Mouse (Mus musculus) activated CD4-positive, CD25-positive, alpha-beta regulatory T cell, adult 4 months (primary cell): ENCODE results near the gene Raver1. TPM values are rescaled to one million over a fixed set of nuclear protein-coding genes. Genes with fewer than 3 reads are reported as not detected.

ENCODE experiments used
- ATAC-seq: one replicate; pipeline ENCODE4 v1.8.0; 2017
- polyA plus RNA-seq, 2 experiments: library from polyadenylated mRNA; unstranded; fragments of 100-300 nt; shearing (Covaris generic); gene quantifications; one replicate each; pipeline ENCODE4 v1.2.1; 2017

Gene Raver1
- polyA plus RNA-seq, 2 experiments from 2014 or later = 22.8 to 25.1 TPM

DNA sequence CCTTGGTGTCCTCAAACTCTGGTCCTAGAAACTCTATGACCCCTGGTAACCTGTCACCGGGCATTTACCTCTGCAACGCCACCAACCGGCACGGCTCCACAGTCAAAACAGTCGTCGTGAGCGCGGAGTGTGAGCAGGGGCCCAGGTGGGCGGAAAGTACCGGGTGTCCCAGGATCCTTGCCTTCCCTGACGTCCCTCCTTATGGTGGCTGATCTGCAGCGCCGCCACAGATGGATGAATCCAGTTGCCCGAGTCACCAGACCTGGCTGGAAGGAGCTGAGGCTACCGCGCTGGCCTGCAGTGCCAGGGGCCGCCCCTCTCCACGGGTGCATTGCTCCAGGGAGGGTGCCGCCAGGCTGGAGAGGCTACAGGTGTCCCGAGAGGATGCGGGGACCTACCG, 55.1 kb downstream of the Raver1 start:
- no peak for ATAC-seq

DNA sequence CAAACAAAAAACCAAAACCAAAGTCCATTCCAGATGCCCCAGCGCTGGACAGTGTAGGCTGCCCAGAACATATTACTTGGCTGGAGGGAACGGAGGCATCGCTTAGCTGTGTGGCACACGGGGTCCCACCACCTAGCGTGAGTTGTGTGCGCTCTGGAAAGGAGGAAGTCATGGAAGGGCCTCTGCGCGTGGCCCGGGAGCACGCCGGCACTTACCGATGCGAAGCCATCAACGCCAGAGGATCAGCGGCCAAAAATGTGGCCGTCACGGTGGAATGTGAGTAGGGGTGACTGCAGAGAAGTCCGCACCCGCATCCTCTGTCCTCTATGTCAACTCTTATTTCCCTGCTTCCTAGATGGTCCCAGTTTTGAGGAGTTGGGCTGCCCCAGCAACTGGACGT, 55.6 kb downstream of the Raver1 start:
- no peak for ATAC-seq

DNA sequence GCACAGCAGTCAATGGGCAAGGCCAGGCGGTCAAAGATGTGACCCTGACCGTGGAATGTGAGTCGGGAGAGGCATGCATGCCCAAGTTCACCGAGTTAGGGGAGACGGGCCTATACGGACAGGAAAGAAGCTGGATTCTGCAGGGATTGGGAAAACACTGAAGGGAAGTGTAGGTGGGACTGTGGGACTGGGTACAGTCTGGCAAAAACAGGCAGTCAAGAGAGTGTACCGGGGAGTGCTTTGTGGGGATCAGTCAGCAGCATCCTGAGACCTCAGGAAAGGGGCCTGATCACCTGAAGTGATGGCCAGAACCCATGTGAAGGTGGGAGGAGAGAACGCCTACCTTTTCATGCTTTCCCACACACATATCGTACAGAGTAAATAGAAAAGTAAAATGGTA, 56.2 kb downstream of the Raver1 start:
- ATAC-seq = no peak

DNA sequence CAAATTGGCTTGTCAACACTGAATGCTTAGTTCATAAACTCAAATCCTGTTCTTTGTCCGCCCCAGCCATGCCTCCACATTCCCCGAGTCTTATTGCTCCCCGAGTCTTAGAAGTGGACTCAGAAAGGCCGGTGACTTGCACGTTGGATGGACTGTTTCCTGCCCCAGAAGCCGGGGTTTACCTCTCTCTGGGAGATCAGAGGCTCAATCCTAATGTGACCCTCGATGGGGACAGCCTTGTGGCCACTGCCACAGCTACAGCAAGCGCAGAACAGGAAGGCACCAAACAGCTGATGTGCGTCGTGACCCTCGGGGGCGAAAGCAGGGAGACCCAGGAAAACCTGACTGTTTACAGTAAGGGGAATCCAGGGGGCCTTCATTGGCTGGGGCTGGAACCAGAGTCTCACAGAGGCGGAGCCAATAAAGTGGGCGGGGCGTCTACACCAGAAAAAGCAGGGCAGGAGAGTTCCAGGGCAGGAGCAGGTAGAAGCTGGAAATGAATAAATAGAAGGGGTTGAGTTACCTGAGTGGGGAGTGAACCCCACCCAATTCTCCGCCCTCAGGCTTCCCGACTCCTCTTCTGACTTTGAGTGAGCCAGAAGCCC, 57.2 kb downstream of the Raver1 start:
- no peak for ATAC-seq

DNA sequence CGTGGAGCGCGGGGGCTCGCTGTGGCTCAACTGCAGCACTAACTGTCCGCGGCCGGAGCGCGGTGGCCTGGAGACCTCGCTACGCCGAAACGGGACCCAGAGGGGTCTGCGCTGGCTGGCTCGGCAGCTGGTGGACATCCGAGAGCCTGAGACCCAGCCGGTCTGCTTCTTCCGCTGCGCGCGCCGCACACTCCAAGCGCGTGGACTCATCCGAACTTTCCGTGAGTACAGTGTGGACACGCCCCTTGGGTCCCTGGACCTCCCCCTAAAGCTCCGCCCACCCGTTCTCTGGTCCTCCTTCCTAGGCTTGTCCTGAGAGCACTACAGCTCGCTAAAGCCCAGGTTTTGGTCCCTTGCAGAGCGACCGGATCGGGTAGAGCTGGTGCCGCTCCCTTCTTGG, 58.7 kb downstream of the Raver1 start:
- ATAC-seq = peak; percentile 37

DNA sequence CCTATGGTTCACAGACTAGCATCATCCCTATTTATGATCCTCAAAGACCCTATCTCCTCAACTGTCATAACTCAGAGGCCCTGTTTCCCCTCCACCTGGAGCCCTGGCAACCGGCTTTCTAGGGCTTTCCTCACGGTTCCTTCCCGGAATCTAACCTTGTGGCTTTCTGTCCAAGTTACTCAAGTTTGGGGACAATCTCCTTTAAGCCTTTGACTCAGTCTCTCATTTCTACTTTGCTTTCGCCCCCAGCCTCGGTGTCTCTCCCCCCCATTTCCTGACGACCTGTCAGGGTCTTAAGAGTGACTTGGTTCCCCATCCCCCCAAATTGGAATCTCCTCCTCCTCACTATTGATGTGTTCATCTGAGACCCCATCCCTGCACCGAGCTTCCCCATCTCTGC, 59.3 kb downstream of the Raver1 start:
- ATAC-seq = no peak

DNA sequence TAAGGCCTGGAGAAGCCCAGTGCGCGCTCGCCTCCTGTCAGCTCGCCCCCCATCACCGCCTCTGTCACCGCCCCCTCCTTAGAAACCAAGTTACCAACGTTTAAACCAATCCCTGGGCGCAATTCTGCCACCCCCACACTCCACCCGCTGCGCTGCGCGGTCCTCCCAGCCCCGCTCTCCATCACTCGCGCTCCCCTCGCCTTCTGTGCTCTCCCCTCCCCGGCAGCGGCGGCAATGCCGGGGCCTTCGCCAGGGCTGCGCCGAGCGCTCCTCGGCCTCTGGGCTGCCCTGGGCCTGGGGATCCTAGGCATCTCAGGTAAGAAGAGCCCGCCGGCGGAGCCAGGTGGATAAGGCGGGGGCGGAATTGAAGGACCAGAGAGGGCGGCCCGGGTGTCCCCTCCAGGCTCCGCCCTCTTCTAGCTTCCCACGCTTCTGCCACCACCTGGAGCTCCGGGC, 59.9 kb downstream of the Raver1 start, which contains the start of gene Icam5:
Icam5 (plus strand) TSS at position 178 of the 456 bp plus-strand sequence.
- no peak for ATAC-seq

DNA sequence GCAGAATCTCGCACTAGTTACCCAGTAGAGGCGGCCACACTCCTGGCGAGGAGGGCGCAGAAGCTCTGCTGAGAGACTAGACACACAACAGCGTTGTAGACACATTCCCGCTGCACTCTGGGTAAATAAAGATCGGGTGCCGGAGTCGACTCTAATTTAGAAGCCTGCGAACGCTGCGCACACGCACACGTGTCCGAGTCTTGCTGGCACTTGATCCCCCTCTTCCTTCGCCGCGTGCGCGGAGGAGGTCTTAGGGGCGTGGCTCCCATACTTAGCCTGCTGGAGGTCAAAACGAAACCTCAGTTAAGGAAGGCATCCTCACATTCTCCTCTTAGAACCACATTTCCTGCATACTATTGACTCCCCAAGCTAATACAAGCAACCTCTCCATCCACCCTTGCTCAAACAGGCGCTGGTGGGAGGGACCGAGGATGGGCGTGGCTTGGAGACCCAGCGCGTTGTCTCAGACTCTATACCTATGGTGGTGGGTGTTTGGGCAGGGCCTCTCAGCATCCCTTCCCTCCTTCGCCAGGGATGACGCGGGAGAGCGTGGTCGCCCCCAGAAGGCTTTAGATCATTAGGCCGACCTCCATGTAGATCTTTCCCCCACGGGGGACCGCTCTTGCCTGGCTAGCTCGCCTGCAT, 60.4 kb downstream of the Raver1 start:
- ATAC-seq = peak; percentile 30

DNA sequence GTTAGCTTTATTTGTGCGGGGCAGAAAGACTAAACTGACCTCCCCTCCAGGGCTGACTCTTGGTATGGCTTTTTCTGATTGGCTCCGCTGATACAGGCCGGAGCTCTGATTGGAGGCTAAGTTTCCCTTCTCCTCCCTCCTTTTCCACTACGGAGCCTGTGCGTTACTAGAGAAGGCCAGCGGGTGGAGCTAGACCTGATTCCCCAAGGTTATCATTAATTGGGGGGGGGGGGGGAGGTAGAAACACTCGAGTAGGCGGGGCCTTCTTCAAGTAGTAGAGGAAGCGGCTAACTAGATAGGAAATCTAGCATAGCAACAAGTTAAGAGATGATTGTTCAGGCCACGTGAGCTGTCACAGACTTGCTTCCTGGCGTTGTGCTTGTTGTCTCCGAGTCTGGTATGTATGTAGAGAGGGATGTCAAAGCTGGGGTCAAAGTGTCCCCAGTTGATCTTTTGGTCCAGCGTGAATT, 61.0 kb downstream of the Raver1 start:
- ATAC-seq = peak; percentile 67

DNA sequence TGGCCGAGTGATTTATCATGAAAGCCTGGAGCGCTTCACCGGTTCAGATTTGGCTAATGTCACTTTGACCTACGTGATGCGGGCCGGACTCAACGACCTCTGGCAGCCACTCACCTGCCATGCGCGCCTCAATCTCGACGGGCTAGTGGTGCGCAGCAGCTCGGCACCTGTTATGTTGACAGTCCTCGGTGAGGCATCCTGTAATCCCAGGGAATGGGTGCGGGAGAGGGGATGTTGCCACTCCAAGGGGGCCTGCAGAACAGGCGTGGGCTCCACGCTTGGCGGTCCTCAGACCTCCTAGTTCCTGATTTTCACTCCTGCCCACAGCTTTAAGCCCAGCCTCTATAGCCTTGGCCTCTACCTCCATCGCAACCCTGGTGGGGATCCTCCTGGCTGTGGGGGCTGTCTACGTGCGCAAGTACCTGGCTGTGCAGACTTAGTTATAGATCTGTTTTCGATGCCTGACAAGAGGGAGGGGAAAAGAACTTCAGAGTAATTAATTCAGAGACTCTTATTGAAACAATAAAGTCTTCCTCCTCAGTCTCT, 61.7 kb downstream of the Raver1 start:
- ATAC-seq = no peak

DNA sequence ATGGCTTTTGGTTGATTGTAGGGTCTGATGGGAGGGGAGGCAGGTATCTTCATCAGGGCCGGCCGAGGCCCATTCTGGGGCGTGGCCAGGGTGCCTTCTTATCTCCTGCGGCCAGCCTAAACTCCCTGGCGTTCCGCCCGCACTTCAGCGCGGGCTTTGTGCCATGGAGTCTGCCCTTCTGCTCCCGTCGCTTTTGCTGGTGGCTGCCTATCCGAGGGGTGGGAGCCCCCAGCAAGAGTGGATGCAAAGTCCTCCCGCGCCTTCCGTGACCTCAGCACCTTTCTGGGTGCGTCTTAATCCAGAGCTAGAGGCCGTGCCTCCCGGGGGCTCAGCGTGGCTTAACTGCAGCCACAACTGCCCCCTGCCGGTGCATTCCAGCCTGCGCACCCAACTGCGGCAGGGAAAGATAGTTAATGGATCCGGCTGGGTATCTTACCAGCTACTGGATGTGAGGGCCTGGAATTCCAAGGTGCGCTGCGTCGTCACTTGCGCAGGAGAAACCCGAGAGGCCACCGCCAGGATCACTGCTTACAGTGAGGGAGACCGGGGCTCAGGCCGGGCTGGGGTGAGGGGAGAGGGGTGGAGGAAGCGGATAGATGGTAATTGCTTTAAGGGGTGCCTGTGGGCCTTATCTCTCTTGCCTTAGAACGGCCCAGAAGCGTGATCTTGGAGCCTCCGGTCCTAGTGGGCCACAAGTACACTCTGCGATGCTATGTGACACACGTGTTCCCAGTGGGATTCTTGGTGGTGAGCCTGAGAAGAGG, 62.3 kb downstream of the Raver1 start, which contains the start of gene Icam4:
Icam4 (plus strand) TSS at position 83 of the 764 bp plus-strand sequence.
- no peak for ATAC-seq

DNA sequence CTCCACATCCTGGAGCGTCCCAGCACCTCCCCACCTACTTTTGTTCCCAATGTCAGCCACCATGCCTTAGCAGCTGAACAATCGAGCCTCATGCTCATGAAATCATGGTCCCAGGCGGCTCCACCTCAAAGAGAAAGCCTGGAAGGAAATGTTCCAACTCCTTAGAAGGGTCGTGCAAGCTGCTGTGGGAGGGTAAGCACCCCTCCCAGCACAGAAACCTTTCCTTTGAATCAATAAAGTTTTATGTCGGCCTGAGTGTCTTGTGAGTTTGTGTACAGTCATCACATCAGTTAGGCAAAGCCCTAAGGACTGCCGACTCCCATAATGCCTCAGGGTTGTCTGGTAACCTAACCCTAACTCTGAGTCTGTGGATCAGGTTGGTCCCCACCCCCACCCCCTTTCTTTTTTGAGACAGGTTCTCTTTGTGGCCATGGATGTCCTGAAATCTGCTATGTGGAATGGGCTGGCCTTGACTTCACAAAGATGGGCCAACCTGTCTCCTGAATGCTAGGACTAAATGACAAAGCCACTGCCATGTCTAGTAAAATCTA, 63.2 kb downstream of the Raver1 start:
- no peak for ATAC-seq

DNA sequence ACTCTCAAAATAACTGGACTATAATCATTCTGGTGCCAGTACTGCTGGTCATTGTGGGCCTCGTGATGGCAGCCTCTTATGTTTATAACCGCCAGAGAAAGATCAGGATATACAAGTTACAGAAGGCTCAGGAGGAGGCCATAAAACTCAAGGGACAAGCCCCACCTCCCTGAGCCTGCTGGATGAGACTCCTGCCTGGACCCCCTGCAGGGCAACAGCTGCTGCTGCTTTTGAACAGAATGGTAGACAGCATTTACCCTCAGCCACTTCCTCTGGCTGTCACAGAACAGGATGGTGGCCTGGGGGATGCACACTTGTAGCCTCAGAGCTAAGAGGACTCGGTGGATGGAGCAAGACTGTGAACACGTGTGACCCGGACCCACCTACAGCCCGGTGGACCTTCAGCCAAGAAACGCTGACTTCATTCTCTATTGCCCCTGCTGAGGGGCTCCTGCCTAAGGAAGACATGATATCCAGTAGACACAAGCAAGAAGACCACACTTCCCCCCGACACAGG, 64.0 kb downstream of the Raver1 start:
- ATAC-seq = no peak

DNA sequence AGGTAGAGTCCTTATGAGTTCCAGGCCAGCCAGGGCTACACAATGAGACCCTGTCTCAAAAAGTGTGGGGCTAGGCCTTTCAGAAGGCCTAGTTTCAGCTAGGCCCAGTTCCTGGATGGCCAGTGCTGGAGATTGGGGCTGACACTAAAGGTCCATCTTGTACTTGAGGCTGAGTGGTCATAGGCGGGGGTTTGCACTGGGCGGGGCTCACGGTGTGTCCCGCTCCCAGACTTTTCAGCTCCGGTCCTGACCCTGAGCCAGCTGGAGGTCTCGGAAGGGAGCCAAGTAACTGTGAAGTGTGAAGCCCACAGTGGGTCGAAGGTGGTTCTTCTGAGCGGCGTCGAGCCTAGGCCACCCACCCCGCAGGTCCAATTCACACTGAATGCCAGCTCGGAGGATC, 65.0 kb downstream of the Raver1 start:
- ATAC-seq = no peak

DNA sequence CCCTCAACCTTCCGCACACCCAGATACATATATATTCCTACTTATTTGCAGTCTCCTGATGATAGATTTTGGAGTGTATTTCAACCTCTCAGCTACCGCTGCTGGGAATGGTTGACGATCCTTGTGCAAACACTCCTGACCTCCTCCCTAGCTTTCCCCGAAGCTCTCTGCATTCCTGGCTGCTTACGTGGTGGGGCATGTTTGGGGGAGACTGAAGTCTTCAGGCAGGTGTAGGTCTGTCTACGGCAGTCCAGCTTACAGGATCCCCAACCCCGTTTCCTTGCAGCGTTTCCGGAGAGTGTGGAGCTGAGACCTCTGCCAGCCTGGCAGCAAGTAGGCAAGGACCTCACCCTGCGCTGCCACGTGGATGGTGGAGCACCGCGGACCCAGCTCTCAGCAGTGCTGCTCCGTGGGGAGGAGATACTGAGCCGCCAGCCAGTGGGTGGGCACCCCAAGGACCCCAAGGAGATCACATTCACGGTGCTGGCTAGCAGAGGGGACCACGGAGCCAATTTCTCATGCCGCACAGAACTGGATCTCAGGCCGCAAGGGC, 66.5 kb downstream of the Raver1 start:
- no peak for ATAC-seq

Other genes with a start within 250 kb of the Raver1 start
- gene A230050P20Rik, start 223.4 kb downstream of the Raver1 start, polyA plus RNA-seq = 10 to 100 TPM; 12.4 to 14.6 TPM
- 1 to 10 TPM in 1 of 2 experiments, under 1 TPM in 1; 0.76 to 1.5 TPM for gene Angptl6, start 212.3 kb downstream of the Raver1 start, polyA plus RNA-seq
- 10 to 100 TPM; 22.9 to 30.1 TPM for gene Ppan, start 203.8 kb downstream of the Raver1 start, polyA plus RNA-seq
- gene Eif3g, start 193.4 kb downstream of the Raver1 start, polyA plus RNA-seq = 100 to 1,000 TPM; 190 to 235 TPM
- 10 to 100 TPM; 51.2 to 52.7 TPM for gene Dnmt1, start 132.1 kb downstream of the Raver1 start, polyA plus RNA-seq
- gene S1pr2, start 115.2 kb downstream of the Raver1 start, polyA plus RNA-seq = 1 to 10 TPM; 3.2 to 5.0 TPM
- 100 to 1,000 TPM; 100 to 103 TPM for gene Mrpl4, start 89.3 kb downstream of the Raver1 start, polyA plus RNA-seq
- 10 to 100 TPM; 55.3 to 64.7 TPM for gene Icam1, start 76.0 kb downstream of the Raver1 start, polyA plus RNA-seq
- gene Icam4, start 62.6 kb downstream of the Raver1 start, polyA plus RNA-seq = 1 to 10 TPM; 2.9 to 3.8 TPM
- gene Icam5, start 59.9 kb downstream of the Raver1 start, polyA plus RNA-seq = not detected
- gene Zglp1, start 24.9 kb downstream of the Raver1 start, polyA plus RNA-seq = under 1 TPM in 1 of 2 experiments, not detected in 1; 0.66 TPM
- gene Gm49373, start 18.9 kb downstream of the Raver1 start, polyA plus RNA-seq = not detected
- gene Fdx1l, start 18.4 kb downstream of the Raver1 start, polyA plus RNA-seq = 10 to 100 TPM; 14.3 to 17.2 TPM
- gene Gm38431, start within 50 bp of the Raver1 start, polyA plus RNA-seq = 1 to 10 TPM in 1 of 2 experiments, under 1 TPM in 1; 0.67 to 3.2 TPM
- gene Tyk2, start 39.2 kb upstream of the Raver1 start, polyA plus RNA-seq = 10 to 100 TPM; 30.0 to 60.9 TPM
- gene Cdc37, start 58.0 kb upstream of the Raver1 start, polyA plus RNA-seq = 100 to 1,000 TPM; 102 to 129 TPM
- gene Pde4a, start 73.7 kb upstream of the Raver1 start, polyA plus RNA-seq = 1 to 10 TPM in 1 of 2 experiments, under 1 TPM in 1; 0.44 to 1.1 TPM
- gene Keap1, start 147.4 kb upstream of the Raver1 start, polyA plus RNA-seq = 10 to 100 TPM; 16.9 to 30.0 TPM
- under 1 TPM in 1 of 2 experiments, not detected in 1; 0.34 TPM for gene S1pr5, start 156.4 kb upstream of the Raver1 start, polyA plus RNA-seq
- gene Atg4d, start 173.3 kb upstream of the Raver1 start, polyA plus RNA-seq = 10 to 100 TPM; 24.3 to 26.8 TPM
- gene Kri1, start 196.0 kb upstream of the Raver1 start, polyA plus RNA-seq = 10 to 100 TPM; 20.8 to 26.1 TPM
- 100 to 1,000 TPM; 142 to 158 TPM for gene Cdkn2d, start 199.4 kb upstream of the Raver1 start, polyA plus RNA-seq
- 1 to 10 TPM in 1 of 2 experiments, under 1 TPM in 1; 0.84 to 1.5 TPM for gene Ap1m2, start 220.3 kb upstream of the Raver1 start, polyA plus RNA-seq
- gene Slc44a2, start 228.7 kb upstream of the Raver1 start, polyA plus RNA-seq = 100 to 1,000 TPM; 181 to 194 TPM